Mouse (Mus musculus): ENCODE measurements around the gene Ptprm. TPM values are rescaled to one million over a fixed set of nuclear protein-coding genes. Genes with fewer than 3 reads are reported as not detected.

Ptprm gene
- polyA plus RNA-seq, 1 experiment: 4.6 TPM

DNA sequence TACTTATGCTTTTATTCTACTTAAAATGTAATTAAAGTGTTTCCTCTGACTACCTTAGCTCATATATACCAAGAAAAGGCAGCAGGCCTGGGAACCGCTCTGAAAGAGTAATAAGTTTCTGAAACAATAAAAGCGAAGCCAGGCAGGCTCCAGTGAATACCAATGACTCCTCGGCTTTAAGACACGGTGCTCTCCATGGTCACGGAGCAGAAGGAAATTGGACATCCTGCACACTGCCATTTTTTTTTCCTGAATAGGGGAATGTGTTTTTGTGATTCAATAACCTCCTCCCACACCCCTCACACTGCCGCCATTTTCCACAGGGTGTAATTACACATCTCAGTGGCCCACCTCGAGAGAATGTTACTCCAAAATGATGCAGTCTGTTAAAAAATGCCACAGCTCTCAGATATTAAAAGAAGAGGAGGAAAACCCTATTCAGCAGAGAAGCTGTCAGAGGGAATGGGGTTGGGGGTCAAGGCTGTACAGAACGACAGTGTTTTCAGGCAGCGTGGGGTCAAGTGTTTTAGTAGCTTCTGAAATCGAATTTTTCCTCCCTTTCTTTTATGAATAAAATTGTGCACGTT is 585.5 kb downstream of the Ptprm start:
- Histone ChIP-seq H3K36me3 (ENCODE audit: control insufficient read depth, insufficient read depth, low read length) (no peaks in the 10 kb centered on the region), H3K4me3 (ENCODE audit: control insufficient read depth, low read depth, low read length) (no peak overlapping the region), H3K27ac (ENCODE audit: control insufficient read depth, insufficient read depth, low read depth, low read length) (no peak overlapping the region), H3K4me1 (ENCODE audit: control insufficient read depth, insufficient read depth, low read length) (no peaks in the 10 kb centered on the region), H3K27me3 (ENCODE audit: control insufficient read depth, insufficient read depth, low read length) (no peaks in the 10 kb centered on the region)
- no peak for TF ChIP-seq POLR2A (IDR thresholded peaks at IDR 0.05; ENCODE audit: control insufficient read depth, low read depth, low read length)
- no peak for TF ChIP-seq CTCF (IDR thresholded peaks at IDR 0.05; ENCODE audit: control insufficient read depth, insufficient read depth, insufficient replicate concordance, low read depth, low read length)

DNA sequence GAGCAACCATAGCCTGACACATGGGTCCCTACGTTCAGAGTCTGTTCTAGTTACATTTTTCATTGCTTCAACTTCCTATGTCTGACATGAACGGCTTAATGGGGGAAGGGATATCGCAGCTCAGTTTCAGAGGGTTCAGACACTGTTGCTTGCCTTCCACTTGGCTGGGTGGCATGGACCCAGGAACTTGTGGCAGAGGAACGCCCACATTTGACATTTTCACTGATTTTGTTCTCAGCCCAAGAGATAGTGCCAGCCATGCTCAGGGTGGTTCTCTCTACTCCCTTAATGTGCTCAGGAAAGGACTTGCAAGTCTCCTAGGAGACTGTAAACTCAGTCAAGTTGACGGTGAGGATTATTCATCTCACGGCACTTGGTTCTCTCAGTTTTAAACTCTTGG is 588.1 kb downstream of the Ptprm start:
- H3K27me3 ChIP-seq (ENCODE audit: control insufficient read depth, insufficient read depth, low read length): no peaks in the 10 kb centered on the region
- H3K4me1 ChIP-seq (ENCODE audit: control insufficient read depth, insufficient read depth, low read length): no peaks in the 10 kb centered on the region
- no peak overlapping the region for H3K4me3 ChIP-seq (ENCODE audit: control insufficient read depth, low read depth, low read length)
- no peaks in the 10 kb centered on the region for H3K36me3 ChIP-seq (ENCODE audit: control insufficient read depth, insufficient read depth, low read length)
- TF ChIP-seq CTCF (IDR thresholded peaks at IDR 0.05; ENCODE audit: control insufficient read depth, insufficient read depth, insufficient replicate concordance, low read depth, low read length): no peak
- no peak for TF ChIP-seq POLR2A (IDR thresholded peaks at IDR 0.05; ENCODE audit: control insufficient read depth, low read depth, low read length)
- H3K27ac ChIP-seq (ENCODE audit: control insufficient read depth, insufficient read depth, low read depth, low read length): no peak overlapping the region

DNA sequence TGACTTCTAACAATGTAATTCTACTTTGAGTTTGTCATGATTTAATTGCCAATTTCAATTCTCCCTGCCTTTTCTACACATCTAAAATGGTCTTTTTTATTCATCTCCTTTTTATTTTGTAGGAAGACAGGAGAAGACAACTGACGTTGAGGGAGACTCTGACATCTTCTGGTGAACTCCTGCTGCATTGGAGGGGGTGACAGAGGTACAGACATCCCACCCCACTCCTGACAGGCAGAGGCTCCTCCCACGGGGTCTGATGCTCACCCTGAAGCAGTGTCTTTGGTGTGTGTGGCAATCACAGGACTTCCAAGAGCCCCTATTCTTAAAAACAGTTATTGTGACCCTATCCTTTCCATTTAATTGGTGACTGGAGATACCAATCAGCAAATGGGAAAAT is 589.8 kb downstream of the Ptprm start:
- no peak overlapping the region for H3K27ac ChIP-seq (ENCODE audit: control insufficient read depth, insufficient read depth, low read depth, low read length)
- no peaks in the 10 kb centered on the region for H3K4me1 ChIP-seq (ENCODE audit: control insufficient read depth, insufficient read depth, low read length)
- no peak for TF ChIP-seq CTCF (IDR thresholded peaks at IDR 0.05; ENCODE audit: control insufficient read depth, insufficient read depth, insufficient replicate concordance, low read depth, low read length)
- TF ChIP-seq POLR2A (IDR thresholded peaks at IDR 0.05; ENCODE audit: control insufficient read depth, low read depth, low read length): no peak
- no peaks in the 10 kb centered on the region for H3K27me3 ChIP-seq (ENCODE audit: control insufficient read depth, insufficient read depth, low read length)
- no peak overlapping the region for H3K4me3 ChIP-seq (ENCODE audit: control insufficient read depth, low read depth, low read length)
- H3K36me3 ChIP-seq (ENCODE audit: control insufficient read depth, insufficient read depth, low read length): no peaks in the 10 kb centered on the region

DNA sequence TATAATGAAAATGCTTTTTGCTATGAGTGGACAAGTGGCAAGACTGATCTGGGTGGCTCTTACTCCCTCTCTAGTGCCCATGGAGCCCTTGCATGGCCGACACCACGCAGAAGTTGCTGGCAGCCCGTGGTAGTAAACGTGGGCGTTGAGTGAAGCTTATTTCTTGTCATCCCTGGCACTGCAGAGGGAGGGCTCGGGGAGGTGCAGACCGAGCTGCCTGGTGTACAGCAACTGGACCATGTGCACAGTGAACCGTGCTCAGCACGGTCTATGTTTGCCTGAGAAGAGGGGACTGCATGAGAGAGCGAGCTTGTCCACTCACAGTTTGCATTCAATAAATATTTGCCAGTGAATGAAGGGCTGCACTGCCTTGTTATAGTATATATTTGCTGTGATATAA is 591.5 kb downstream of the Ptprm start:
- no peaks in the 10 kb centered on the region for H3K4me1 ChIP-seq (ENCODE audit: control insufficient read depth, insufficient read depth, low read length)
- no peak overlapping the region for H3K27ac ChIP-seq (ENCODE audit: control insufficient read depth, insufficient read depth, low read depth, low read length)
- TF ChIP-seq CTCF (IDR thresholded peaks at IDR 0.05; ENCODE audit: control insufficient read depth, insufficient read depth, insufficient replicate concordance, low read depth, low read length): no peak
- TF ChIP-seq POLR2A (IDR thresholded peaks at IDR 0.05; ENCODE audit: control insufficient read depth, low read depth, low read length): no peak
- H3K27me3 ChIP-seq (ENCODE audit: control insufficient read depth, insufficient read depth, low read length): no peaks in the 10 kb centered on the region
- no peaks in the 10 kb centered on the region for H3K36me3 ChIP-seq (ENCODE audit: control insufficient read depth, insufficient read depth, low read length)
- H3K4me3 ChIP-seq (ENCODE audit: control insufficient read depth, low read depth, low read length): no peak overlapping the region

DNA sequence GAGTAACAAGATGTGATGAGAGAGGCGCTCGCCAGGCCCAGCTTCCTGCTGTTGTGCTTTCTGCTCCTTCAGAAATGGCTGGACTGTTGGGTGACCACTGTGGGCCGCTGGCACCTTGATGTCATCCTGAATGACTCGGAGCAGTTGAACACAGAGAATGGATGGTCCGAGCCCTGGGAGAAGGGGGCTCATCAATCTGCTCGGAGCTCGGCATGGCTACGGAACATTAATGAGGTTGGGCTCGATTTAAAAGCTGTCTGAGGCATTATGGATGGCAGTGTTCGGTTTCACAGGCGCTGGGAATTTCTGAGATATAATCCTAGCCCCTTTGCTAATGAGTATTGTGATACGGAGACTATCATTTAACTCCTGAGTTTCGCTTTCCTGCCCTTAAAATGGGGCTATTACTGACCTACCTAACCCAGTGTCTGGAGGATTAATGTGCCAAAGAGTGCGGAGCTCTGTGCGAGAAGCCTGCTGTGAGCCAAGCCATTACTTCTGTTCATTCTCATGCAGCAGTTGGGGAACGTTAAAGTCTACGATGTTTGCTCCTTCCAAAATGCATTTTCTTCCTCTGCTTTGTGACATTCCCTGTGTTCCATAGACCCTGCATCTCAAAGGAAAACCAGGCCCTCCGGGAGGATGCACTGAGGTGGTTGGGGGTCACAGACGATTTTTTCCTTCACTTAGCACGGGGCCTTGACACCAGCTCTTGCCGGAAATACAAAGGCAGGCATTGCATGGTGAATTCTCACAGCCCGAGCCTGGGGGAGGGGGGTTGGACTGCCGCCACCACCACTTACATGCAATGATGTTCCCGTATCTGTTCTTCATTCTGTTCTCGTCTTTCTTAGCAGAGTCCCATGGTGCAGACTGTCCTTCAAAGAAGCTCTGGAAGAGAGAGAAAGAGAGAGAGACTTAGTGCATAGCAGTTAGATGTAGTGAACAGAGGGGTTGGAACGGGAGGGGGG is 592.6 kb downstream of the Ptprm start:
- TF ChIP-seq POLR2A (IDR thresholded peaks at IDR 0.05; ENCODE audit: control insufficient read depth, low read depth, low read length): no peak
- TF ChIP-seq CTCF (IDR thresholded peaks at IDR 0.05; ENCODE audit: control insufficient read depth, insufficient read depth, insufficient replicate concordance, low read depth, low read length): no peak
- H3K36me3 ChIP-seq (ENCODE audit: control insufficient read depth, insufficient read depth, low read length): no peaks in the 10 kb centered on the region
- H3K4me3 ChIP-seq (ENCODE audit: control insufficient read depth, low read depth, low read length): no peak overlapping the region
- H3K27ac ChIP-seq (ENCODE audit: control insufficient read depth, insufficient read depth, low read depth, low read length): no peak overlapping the region
- H3K4me1 ChIP-seq (ENCODE audit: control insufficient read depth, insufficient read depth, low read length): no peaks in the 10 kb centered on the region
- H3K27me3 ChIP-seq (ENCODE audit: control insufficient read depth, insufficient read depth, low read length): no peaks in the 10 kb centered on the region

DNA sequence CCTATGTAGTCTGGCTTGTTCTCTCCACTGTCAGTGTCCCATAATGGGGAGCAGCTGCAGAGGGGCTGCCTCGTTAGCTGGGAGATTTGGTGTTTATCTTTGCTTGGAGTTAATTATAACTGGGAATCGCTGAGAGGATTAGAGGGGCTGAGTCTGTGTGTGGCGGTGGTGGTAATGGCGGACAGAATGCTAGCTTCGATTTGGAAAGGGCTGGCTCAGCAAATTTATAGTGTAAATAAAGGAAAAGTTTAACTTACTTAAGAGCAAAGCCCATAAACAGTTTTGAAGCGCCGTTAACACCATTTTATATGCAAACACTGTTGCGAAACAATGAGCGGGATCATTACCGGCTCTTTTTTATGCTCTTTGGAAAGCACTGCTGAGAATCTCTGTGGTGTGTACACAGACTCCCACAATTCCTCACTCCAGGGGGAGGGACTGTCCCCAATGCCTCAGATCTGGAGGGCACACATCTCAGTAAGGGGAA is 597.2 kb downstream of the Ptprm start:
- Histone ChIP-seq H3K4me1 (ENCODE audit: control insufficient read depth, insufficient read depth, low read length) (no peaks in the 10 kb centered on the region), H3K27me3 (ENCODE audit: control insufficient read depth, insufficient read depth, low read length) (no peaks in the 10 kb centered on the region), H3K36me3 (ENCODE audit: control insufficient read depth, insufficient read depth, low read length) (no peaks in the 10 kb centered on the region), H3K4me3 (ENCODE audit: control insufficient read depth, low read depth, low read length) (no peak overlapping the region), H3K27ac (ENCODE audit: control insufficient read depth, insufficient read depth, low read depth, low read length) (no peak overlapping the region)
- TF ChIP-seq CTCF (IDR thresholded peaks at IDR 0.05; ENCODE audit: control insufficient read depth, insufficient read depth, insufficient replicate concordance, low read depth, low read length) (no peak), POLR2A (IDR thresholded peaks at IDR 0.05; ENCODE audit: control insufficient read depth, low read depth, low read length) (no peak)

DNA sequence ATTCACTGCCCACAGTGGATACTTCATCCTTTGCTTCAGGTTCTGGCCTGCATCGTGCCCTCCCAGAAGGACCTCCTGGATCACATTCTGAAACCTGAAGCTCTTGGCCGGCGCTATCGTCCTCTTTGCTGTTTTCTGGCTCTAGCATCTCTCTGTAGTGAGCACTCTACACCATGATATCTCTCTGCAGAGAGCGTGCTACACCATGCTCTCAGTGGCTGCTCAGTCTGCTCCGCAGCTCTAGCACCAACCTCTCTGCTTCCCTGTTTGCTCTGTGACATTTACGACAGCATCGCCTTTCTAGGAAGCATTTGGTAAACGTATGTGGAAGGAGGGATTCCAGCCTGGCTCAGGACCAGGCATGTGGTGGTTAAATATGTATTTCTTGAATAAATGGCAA is 597.8 kb downstream of the Ptprm start:
- H3K4me1 ChIP-seq (ENCODE audit: control insufficient read depth, insufficient read depth, low read length): no peaks in the 10 kb centered on the region
- H3K27me3 ChIP-seq (ENCODE audit: control insufficient read depth, insufficient read depth, low read length): no peaks in the 10 kb centered on the region
- TF ChIP-seq POLR2A (IDR thresholded peaks at IDR 0.05; ENCODE audit: control insufficient read depth, low read depth, low read length) (no peak), CTCF (IDR thresholded peaks at IDR 0.05; ENCODE audit: control insufficient read depth, insufficient read depth, insufficient replicate concordance, low read depth, low read length) (no peak)
- H3K36me3 ChIP-seq (ENCODE audit: control insufficient read depth, insufficient read depth, low read length): no peaks in the 10 kb centered on the region
- no peak overlapping the region for H3K27ac ChIP-seq (ENCODE audit: control insufficient read depth, insufficient read depth, low read depth, low read length)
- H3K4me3 ChIP-seq (ENCODE audit: control insufficient read depth, low read depth, low read length): no peak overlapping the region
